Mouse (Mus musculus): ENCODE measurements around the gene Slc7a5.

Slc7a5 gene

GRCm38 (mm10) chr8:121907587-121908248 lies at the start of gene Slc7a5:
Gene Slc7a5 (minus strand): TSS chr8:121907694.
- peak; percentile 97 for DNase-seq (ENCODE audit: low spot score)

DNA sequence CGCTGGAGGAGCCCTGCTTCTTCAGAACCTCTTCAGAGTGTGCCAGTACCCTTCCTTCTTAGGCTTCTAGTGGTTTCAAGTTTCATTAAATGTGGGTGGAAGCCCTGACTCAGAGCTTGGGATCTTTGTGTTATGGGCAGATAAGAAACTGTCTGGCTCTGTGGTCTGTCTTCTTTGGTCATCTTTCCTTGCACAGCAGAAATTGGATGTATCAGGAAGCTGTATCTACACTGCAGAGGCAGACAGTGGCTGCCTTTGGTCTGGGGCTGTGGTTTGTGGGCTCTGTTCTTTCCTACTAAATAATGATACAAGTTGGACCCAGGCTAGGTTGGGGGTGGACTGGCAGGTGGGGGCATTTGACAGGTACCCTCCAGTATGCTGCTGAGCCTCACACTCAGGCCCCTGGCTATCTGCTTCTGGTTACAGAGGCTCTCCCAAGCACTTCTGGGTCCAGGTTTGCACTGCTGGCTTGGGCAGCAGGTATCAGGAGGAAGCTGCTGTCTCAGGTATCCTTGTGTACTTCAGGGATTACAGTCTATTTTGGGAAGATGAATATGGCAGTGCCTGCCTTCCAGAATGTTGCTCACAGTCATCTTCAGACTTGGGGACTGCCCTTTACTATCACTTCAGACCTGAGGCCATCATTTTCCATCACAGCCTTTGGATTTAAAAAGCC lies 48.5 kb upstream of the Slc7a5 start:
- DNase-seq (ENCODE audit: low spot score), result no peak

DNA sequence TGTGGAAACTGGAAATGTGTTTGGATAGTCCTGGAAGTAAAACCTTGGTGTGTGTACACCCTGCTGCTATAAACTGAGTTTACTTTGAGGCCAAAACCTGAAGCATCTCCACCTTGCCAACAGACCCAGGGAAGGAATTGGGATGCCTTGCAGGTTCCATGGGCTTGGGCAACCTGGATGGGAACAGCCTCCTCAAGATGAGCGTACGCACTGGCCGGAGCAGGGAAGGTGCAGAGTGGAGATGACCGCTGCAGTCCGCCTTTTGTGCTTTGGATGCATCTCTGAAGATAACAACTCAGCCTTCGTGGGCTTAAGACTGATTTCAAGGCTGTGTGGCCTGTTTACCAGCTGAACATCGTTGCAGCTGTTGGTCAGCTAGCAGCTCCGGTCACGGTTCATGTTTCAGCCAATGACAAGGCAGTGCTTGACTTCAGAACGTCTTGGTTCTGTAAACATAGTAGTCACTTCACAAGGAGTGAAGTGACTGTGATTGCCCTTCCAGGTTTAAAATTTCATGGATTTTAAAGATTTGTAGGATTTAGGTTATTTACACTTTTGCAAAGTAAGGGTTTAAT lies 47.6 kb upstream of the Slc7a5 start:
- no peak for DNase-seq (ENCODE audit: low spot score)

GRCm38 (mm10) chr8:121953821-121954545 lies 46.5 kb upstream of the Slc7a5 start:
- no peak for DNase-seq (ENCODE audit: low spot score)

DNA sequence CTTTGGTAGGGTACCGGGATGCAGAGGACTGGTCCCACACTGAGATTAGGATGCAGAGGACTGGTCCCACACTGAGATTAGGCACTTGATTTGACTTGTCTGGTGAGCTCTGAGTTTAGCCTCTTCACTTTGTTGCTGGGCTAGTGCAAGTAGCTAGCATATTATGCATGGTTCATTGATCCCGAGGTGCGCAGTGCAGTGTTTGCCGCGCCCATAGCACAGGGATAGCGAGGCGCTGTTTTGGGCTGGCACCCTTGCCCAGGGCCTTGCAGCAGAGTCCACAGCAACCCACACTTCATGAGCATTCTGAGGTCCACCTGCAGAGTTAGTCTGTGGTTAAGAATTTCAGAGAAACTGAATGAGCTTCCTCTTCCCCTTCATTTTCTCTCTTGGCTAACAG lies 45.3 kb upstream of the Slc7a5 start:
- DNase-seq (ENCODE audit: low spot score), result no peak

- no peak for DNase-seq (ENCODE audit: low spot score)
Measured at GRCm38 (mm10) chr8:121952122-121952521, 44.6 kb upstream of the Slc7a5 start.

- DNase-seq (ENCODE audit: low spot score), result no peak
Measured at GRCm38 (mm10) chr8:121951656-121952009, 44.1 kb upstream of the Slc7a5 start.

DNA sequence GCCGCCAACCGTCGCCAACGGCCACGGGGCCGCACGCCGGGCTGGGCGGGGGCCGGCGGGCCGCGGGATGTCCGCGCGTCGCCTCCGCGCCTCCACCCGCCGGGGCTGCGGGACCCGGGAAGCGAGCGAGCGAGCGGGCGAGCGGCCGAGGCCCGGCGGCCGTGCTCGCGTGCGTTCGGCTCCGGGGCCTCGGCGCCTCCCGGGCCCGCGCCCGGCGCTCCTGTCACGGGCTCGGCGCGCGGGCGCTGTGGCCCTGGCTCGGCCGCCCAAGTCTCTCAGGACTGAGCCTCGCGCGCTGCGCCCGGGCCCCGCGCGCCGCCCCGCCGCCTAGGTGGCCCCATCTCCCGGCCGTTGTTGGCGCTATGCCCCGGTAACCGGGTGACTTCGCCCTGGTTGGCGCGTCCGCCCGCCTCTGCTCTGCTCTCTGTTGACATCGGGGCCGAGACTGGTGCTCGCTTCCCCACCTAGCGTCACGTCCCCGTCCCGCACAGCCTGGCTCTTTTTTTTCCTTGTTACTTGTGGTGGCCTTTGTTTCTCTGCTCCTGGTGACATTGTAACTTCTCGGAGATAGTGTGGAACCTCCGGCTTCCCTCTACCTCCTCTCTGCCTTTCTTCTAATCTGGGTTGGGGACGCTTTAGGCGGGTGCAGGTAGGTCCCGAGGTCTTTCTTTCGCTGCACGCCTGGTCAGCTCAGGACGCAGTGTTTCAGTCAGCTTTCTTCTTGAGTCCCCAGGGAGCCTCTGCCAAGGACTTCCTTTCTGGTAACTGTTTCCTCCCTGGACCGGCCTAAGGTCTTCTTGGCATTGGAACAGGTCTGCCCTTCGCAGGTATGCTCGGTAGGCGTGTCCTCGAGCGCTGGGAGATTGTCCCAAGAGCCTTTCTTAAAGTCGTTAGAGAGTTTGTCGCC lies 43.5 kb upstream of the Slc7a5 start:
- DNase-seq (ENCODE audit: low spot score), result peak; percentile 38

- DNase-seq (ENCODE audit: low spot score), result peak; percentile 98
Measured at GRCm38 (mm10) chr8:121949941-121950748, 42.7 kb upstream of the Slc7a5 start.

- no peak for DNase-seq (ENCODE audit: low spot score)
Measured at GRCm38 (mm10) chr8:121949222-121949800, 41.8 kb upstream of the Slc7a5 start, which contains the start of gene Banp. Gene Banp (plus strand): TSS chr8:121949750.

- no peak for DNase-seq (ENCODE audit: low spot score)
Measured at GRCm38 (mm10) chr8:121948321-121949145, 41.0 kb upstream of the Slc7a5 start.

- DNase-seq (ENCODE audit: low spot score), result peak; percentile 89
Measured at GRCm38 (mm10) chr8:121947753-121948141, 40.3 kb upstream of the Slc7a5 start.

DNA sequence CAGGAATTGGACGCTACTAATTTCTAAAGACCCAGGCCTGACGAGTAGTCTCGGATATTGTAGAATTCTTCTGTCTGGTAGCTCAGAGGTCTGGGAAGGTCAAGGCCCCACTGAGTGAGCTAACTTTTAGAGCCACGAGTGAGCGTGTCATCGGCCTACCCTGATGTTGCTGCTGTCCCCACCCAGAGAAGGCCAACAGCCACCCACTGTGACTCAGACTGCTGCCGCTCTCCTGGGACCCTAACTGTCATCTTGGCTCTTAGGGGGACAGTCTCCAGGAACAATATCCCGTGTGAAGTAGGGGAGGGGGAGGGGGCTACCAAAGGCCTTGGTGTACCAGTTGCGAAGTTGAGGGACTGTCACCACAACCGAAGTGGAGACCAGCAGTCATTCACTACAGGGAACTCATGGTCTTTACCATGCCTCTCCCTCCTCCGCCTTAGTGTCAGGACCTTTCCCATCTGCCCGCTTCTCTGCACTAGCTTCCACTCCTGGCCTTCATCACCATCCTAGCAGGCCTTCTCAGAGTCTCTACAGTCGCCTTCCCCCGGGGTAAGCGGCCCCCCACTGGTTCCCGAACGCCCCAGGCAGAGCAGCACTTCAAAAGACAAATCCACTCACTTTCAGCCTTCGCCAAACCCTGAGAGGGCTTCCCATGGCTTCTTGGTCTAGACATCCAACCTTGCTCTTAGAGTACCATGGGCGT lies 39.7 kb upstream of the Slc7a5 start:
- DNase-seq (ENCODE audit: low spot score), result no peak

DNA sequence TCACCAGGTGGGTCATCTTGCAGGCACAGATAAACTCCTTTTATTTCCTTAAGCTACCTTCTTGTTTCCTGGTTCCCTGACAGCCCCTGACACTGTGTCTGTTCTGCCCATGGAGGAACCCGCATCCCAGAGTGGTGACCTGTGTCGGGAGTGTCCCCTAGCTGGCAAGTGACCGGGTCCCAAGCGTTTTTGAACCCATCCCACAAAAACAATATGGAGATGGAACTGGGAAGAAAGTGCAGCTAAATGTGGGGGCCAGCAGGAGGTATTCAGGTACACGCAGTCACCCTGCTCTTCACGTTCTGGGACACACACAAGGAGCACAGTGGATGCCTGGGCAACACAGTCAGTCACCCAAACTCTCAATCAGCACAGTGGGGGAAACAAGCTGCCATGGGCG lies 38.9 kb upstream of the Slc7a5 start:
- DNase-seq (ENCODE audit: low spot score), result no peak

GRCm38 (mm10) chr8:121944831-121945230 lies 37.3 kb upstream of the Slc7a5 start, which contains the start of gene Car5a:
Gene Car5a (minus strand): TSS chr8:121944904.
- DNase-seq (ENCODE audit: low spot score), result no peak

DNA sequence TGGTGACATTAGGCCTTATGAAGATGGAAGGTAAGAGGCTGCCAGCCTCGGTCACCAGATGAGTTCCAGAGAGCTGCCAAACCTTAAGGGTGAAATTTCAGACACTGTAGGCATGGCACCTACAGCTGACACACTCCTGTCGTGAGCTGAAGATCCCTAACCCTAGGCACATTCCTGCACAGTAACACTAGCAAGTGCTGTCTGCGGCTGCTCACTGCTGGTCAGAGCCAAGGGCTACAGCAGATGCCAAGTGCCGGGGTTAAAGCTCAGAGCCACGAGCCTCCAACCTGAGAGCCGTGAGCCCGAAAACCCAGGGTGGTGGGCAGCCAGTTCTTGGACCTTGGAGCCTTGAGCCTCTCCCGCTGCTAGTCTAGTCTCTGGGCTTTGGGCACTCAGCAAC lies 36.2 kb upstream of the Slc7a5 start:
- DNase-seq (ENCODE audit: low spot score), result no peak

- no peak for DNase-seq (ENCODE audit: low spot score)
Measured at GRCm38 (mm10) chr8:121943057-121943540, 35.6 kb upstream of the Slc7a5 start.

DNA sequence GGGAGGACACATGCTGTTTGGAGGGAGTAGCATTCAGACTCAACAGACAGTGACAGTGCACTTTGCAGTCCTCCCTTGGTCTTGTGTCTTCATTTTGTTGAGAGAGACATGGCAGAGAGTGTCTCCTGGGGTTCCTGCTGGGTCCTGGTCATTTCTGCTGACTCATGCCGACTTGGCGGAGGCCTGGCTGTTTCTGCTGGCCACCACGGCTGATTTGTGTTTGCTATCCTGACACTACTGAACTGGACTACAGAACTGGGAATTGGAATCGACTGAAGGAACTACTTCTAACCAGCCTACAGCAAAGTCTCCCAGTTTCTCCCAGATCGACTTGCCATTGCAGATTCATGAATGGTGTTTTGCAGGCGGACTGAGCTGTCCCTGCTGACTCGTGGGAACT lies 31.2 kb upstream of the Slc7a5 start:
- DNase-seq (ENCODE audit: low spot score), result no peak

- DNase-seq (ENCODE audit: low spot score), result no peak
Measured at GRCm38 (mm10) chr8:121936391-121936790, 28.9 kb upstream of the Slc7a5 start.
